Mouse (Mus musculus) kidney, embryonic 14.5 days (tissue): ENCODE measurements around the gene Olfml2a. TPM values are rescaled to one million over a fixed set of nuclear protein-coding genes. Genes with fewer than 3 reads are reported as not detected.
A peak's percentile ranks its signal among the peaks of the same experiment; 100 is the strongest.

Experiments
- ATAC-seq: fragments of 200-750 bp; cut with Nextera tagmentation; 2 replicates; pipeline ENCODE4 v1.8.0; 2017; ENCODE audit warnings: moderate number of reproducible peaks, mild to moderate bottlenecking, moderate TSS enrichment, moderate library complexity; ENCODE audit not compliant: low FRiP score, low TSS enrichment
- H3K27ac ChIP-seq: fragments of 300-500 bp; sonication (generic); 2 replicates; pipeline ENCODE4 v1.5.1; 2014; ENCODE audit warnings: low read depth, mild to moderate bottlenecking, low read length, moderate library complexity, mixed read lengths
- H3K27me3 ChIP-seq: fragments of 300-500 bp; sonication (generic); 2 replicates; pipeline ENCODE4 v1.6.1; 2014; ENCODE audit warnings: mild to moderate bottlenecking, low read length; ENCODE audit not compliant: control insufficient read depth, insufficient read depth
- H3K36me3 ChIP-seq: fragments of 300-500 bp; sonication (generic); 2 replicates; pipeline ENCODE4 v1.6.1; 2014; ENCODE audit warnings: low read length, mixed read lengths; ENCODE audit not compliant: control insufficient read depth, insufficient read depth
- H3K4me1 ChIP-seq: fragments of 300-500 bp; sonication (generic); 2 replicates; pipeline ENCODE4 v1.6.1; 2014; ENCODE audit warnings: low read length, mixed read lengths; ENCODE audit not compliant: control insufficient read depth, insufficient read depth
- H3K4me2 ChIP-seq: fragments of 300-500 bp; sonication (generic); replicated peaks from 2 replicates; pipeline ENCODE4 v1.6.1; 2014; ENCODE audit warnings: low read depth, mild to moderate bottlenecking, low read length
- H3K4me3 ChIP-seq: fragments of 300-500 bp; sonication (generic); 2 replicates; pipeline ENCODE4 v1.5.1; 2014; ENCODE audit warnings: mild to moderate bottlenecking, low read length
- H3K9ac ChIP-seq: fragments of 300-500 bp; sonication (generic); 2 replicates; pipeline ENCODE4 v1.6.1; 2014; ENCODE audit warnings: low read depth, mild to moderate bottlenecking, low read length, moderate library complexity
- H3K9me3 ChIP-seq: fragments of 300-500 bp; sonication (generic); 2 replicates; pipeline ENCODE4 v1.6.1; 2016; ENCODE audit warnings: low read length; ENCODE audit not compliant: control insufficient read depth
- WGBS: fragments of 180-500 bp; shearing (Covaris S2); extraction: QIAGEN DNeasy Blood & Tissue Kit; methylation state at CpG from one replicate; pipeline ENCODE4 v1.1.7; 2014; 5-methylcytosine and 5-hydroxymethylcytosine counted together
- polyA plus RNA-seq: library from polyadenylated mRNA; unstranded; fragments of >200 nt; fragmentation: Nextera tagmentation; extraction: Ambion mirVana; gene quantifications from 2 replicates; pipeline ENCODE4 v1.2.1, GENCODE M21; 2014

Gene Olfml2a
- polyA plus RNA-seq, 1 experiment from 2014 or later = 2.3 TPM

- H3K27ac ChIP-seq = no peak overlapping the region
- WGBS = 67% methylated on average over 6 of the region's 6 CpGs
Measured at GRCm38 (mm10) chr2:38987803-38988510, 56.2 kb downstream of the Olfml2a start.

GRCm38 (mm10) chr2:38988929-38989328, 57.2 kb downstream of the Olfml2a start:
- H3K27ac ChIP-seq = no peak overlapping the region
- H3K27me3 ChIP-seq = no peaks in the 10 kb centered on the region
- H3K9me3 ChIP-seq = no peaks in the 10 kb centered on the region
- 91% methylated on average over 2 of the region's 2 CpGs for WGBS
- H3K4me1 ChIP-seq = no peaks in the 10 kb centered on the region
- ATAC-seq = no peak
- no peak overlapping the region for H3K4me2 ChIP-seq
- no peak overlapping the region for H3K4me3 ChIP-seq
- H3K36me3 ChIP-seq = no peaks in the 10 kb centered on the region
- no peak overlapping the region for H3K9ac ChIP-seq

More at GRCm38 (mm10) chr2:38987803-38988510, 56.2 kb downstream of the Olfml2a start:
- Histone ChIP-seq H3K27me3 (no peaks in the 10 kb centered on the region), H3K9me3 (no peaks in the 10 kb centered on the region; the same call in 1 of the 2 replicates), H3K4me1 (no peaks in the 10 kb centered on the region), H3K4me2 (no peak overlapping the region), H3K4me3 (no peak overlapping the region), H3K9ac (no peak overlapping the region), H3K36me3 (no peaks in the 10 kb centered on the region)
- no peak for ATAC-seq

GRCm38 (mm10) chr2:38992004-38992403, 60.2 kb downstream of the Olfml2a start:
- no peak for ATAC-seq
- Histone ChIP-seq H3K9me3 (no peaks in the 10 kb centered on the region), H3K27ac (no peak overlapping the region), H3K4me2 (no peak overlapping the region), H3K9ac (no peak overlapping the region), H3K27me3 (no peaks in the 10 kb centered on the region), H3K36me3 (no peaks in the 10 kb centered on the region), H3K4me3 (no peak overlapping the region), H3K4me1 (no peaks in the 10 kb centered on the region)
- WGBS = 64% methylated on average over 4 of the region's 4 CpGs

- ATAC-seq = no peak
- H3K9ac ChIP-seq = no peak overlapping the region
- H3K4me2 ChIP-seq = no peak overlapping the region
- H3K27ac ChIP-seq = no peak overlapping the region
- WGBS = 57% methylated on average over 4 of the region's 4 CpGs
- no peaks in the 10 kb centered on the region for H3K4me1 ChIP-seq
- H3K9me3 ChIP-seq = no peaks in the 10 kb centered on the region
- H3K4me3 ChIP-seq = no peak overlapping the region
- H3K27me3 ChIP-seq = no peaks in the 10 kb centered on the region
- H3K36me3 ChIP-seq = no peaks in the 10 kb centered on the region
Measured at GRCm38 (mm10) chr2:38992452-38992851, 60.7 kb downstream of the Olfml2a start.

- 15% methylated on average over 33 of the region's 33 CpGs for WGBS
- H3K9ac ChIP-seq = peak within 1 kb of the TSS; percentile 44
- no peak within 1 kb of the TSS for H3K27ac ChIP-seq
- ATAC-seq = peak; percentile 91
- peak within 1 kb of the TSS; percentile 24 for H3K4me3 ChIP-seq
- H3K4me1 ChIP-seq = 0 out of 2 replicates have a peak, but pooled peaks cover 1% of the 10 kb centered on the region
- H3K9me3 ChIP-seq = no peaks in the 10 kb centered on the region
- no peaks in the 10 kb centered on the region for H3K27me3 ChIP-seq
- H3K4me2 ChIP-seq = peak within 1 kb of the TSS; percentile 39
- peaks cover 33% of the 10 kb centered on the region for H3K36me3 ChIP-seq
Measured at GRCm38 (mm10) chr2:38997386-38998374, 65.9 kb downstream of the Olfml2a start, which contains the start of gene Wdr38. Wdr38 (plus strand) TSS chr2:38997476.

- Histone ChIP-seq H3K9me3 (no peaks in the 10 kb centered on the region), H3K4me3 (no peak overlapping the region), H3K4me1 (peaks cover 14% of the 10 kb centered on the region), H3K27me3 (no peaks in the 10 kb centered on the region), H3K4me2 (no peak overlapping the region), H3K36me3 (peaks cover 46% of the 10 kb centered on the region), H3K9ac (no peak overlapping the region), H3K27ac (no peak overlapping the region)
- 44% methylated on average over 4 of the region's 4 CpGs for WGBS
- no peak for ATAC-seq
Measured at GRCm38 (mm10) chr2:38999381-38999780, 67.6 kb downstream of the Olfml2a start.

- Histone ChIP-seq H3K9ac (no peak overlapping the region), H3K36me3 (peaks cover 46% of the 10 kb centered on the region), H3K27ac (no peak overlapping the region), H3K9me3 (no peaks in the 10 kb centered on the region), H3K4me2 (no peak overlapping the region), H3K4me1 (peaks cover 14% of the 10 kb centered on the region), H3K4me3 (no peak overlapping the region), H3K27me3 (no peaks in the 10 kb centered on the region)
- no peak for ATAC-seq
- 72% methylated on average over 8 of the region's 8 CpGs for WGBS
Measured at GRCm38 (mm10) chr2:38999910-39000586, 68.3 kb downstream of the Olfml2a start.

- Histone ChIP-seq H3K4me2 (no peak overlapping the region), H3K36me3 (peaks cover 46% of the 10 kb centered on the region), H3K4me3 (no peak overlapping the region), H3K9me3 (no peaks in the 10 kb centered on the region), H3K27ac (no peak overlapping the region), H3K4me1 (peaks cover 14% of the 10 kb centered on the region), H3K9ac (no peak overlapping the region), H3K27me3 (no peaks in the 10 kb centered on the region)
- WGBS = 85% methylated on average over 4 of the region's 4 CpGs
- ATAC-seq = no peak
Measured at GRCm38 (mm10) chr2:39000587-39000919, 68.8 kb downstream of the Olfml2a start.
